Mouse (Mus musculus): ENCODE results near the gene Ccdc187. TPM values are rescaled to one million over a fixed set of nuclear protein-coding genes. Genes with fewer than 3 reads are reported as not detected.

The Ccdc187 gene
- total RNA-seq, 1 experiment: 0.18 TPM

DNA sequence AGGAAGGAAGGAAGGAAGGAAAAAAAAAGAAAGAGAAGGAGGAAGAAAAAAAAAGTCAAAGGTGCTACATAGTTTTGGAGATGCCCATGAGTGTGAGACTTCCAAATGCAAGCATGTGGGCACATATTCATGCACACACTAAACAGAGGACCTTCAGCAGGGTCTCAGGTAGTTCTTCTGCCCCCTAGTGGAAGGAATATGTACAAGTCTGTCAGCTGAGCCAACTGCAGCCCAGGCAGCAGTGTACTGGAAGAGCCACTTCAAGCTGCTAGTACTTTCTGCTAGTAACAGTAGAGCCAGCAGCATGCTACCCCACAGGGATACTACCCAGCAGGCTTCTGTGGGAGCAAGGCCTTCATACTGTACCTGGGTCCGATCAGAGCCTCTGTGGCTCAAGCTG lies 66.6 kb downstream of the Ccdc187 start:
- in situ Hi-C loops (cut with MboI; ENCODE audit: low sequenced_read_pairs in 2 of 2, unreplicated experiment in 2 of 2): no loop called here
- H3K4me1 ChIP-seq (ENCODE audit: control insufficient read depth in 2 of 2, insufficient read depth in 2 of 2, low read length in 2 of 2, poor library complexity in 1 of 2): 0 out of 4 replicates have a peak, but pooled peaks cover 0 to 2% of the 10 kb centered on the region in 2 experiments

DNA sequence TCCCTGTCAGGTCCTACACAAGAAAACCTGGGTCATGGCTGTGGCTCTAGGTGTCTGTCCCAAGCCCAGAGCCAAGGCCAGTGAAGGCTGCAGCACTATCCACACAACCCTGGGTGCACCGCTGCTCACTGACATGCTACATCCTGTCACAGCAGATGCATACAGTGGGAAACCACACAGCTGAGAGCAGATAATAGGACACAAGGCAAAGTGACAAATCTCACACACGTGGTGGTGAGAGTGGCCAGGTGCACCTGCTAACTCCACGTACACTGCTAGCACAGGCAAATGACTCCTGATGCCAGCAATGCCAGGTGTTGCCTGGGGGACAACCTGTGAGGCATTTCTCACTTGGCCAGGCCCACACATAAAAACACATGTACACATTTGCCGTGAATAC lies 69.1 kb downstream of the Ccdc187 start:
- H3K9me3 ChIP-seq (ENCODE audit: control insufficient read depth, insufficient read depth, low read depth, low read length): no peaks in the 10 kb centered on the region
- TF ChIP-seq HCFC1 (IDR thresholded peaks at IDR 0.05; ENCODE audit: borderline replicate concordance, insufficient read depth, low read length) (no peak), ZC3H11A (IDR thresholded peaks at IDR 0.05; ENCODE audit: borderline replicate concordance, low read depth, low read length) (no peak), ZNF384 (IDR thresholded peaks at IDR 0.05; ENCODE audit: low read depth, low read length) (no peak), CHD2 (IDR thresholded peaks at IDR 0.05; ENCODE audit: low read depth, low read length) (no peak), MAFK (IDR thresholded peaks at IDR 0.05; ENCODE audit: insufficient read depth, low read depth, low read length) (no peak)
- in situ Hi-C loops (cut with MboI; ENCODE audit: low sequenced_read_pairs in 2 of 2, unreplicated experiment in 2 of 2): no loop called here

More for the DNA sequence above, 66.6 kb downstream of the Ccdc187 start:
- no peak overlapping the region for H3K4me3 ChIP-seq (ENCODE audit: insufficient read depth in 1 of 2, low read depth in 1 of 2, low read length in 2 of 2, poor library complexity in 1 of 2, severe bottlenecking in 1 of 2)
- H3K9me3 ChIP-seq (ENCODE audit: control insufficient read depth, insufficient read depth, low read depth, low read length): no peaks in the 10 kb centered on the region
- no peak overlapping the region for H3K27ac ChIP-seq (ENCODE audit: insufficient read depth, low read depth, low read length, poor library complexity, severe bottlenecking)
- H3K9ac ChIP-seq (ENCODE audit: insufficient read depth, low read depth, low read length, poor library complexity, severe bottlenecking): no peak overlapping the region
- DNase-seq (ENCODE audit: low read depth, low spot score): peak; percentile 50
- peaks cover 8% of the 10 kb centered on the region; the same call in 1 of the 2 replicates for H3K36me3 ChIP-seq (ENCODE audit: control insufficient read depth, insufficient read depth, low read length, poor library complexity, severe bottlenecking)
- TF ChIP-seq ZNF384 (IDR thresholded peaks at IDR 0.05; ENCODE audit: low read depth, low read length) (peak; percentile 35; the same call in 1 of the 2 replicates), ZC3H11A (IDR thresholded peaks at IDR 0.05; ENCODE audit: borderline replicate concordance, low read depth, low read length) (peak; percentile 28; the same call in 1 of the 2 replicates), HCFC1 (IDR thresholded peaks at IDR 0.05; ENCODE audit: borderline replicate concordance, insufficient read depth, low read length) (no peak), MAFK (IDR thresholded peaks at IDR 0.05; ENCODE audit: insufficient read depth, low read depth, low read length) (no peak), CHD2 (IDR thresholded peaks at IDR 0.05; ENCODE audit: low read depth, low read length) (no peak)

DNA sequence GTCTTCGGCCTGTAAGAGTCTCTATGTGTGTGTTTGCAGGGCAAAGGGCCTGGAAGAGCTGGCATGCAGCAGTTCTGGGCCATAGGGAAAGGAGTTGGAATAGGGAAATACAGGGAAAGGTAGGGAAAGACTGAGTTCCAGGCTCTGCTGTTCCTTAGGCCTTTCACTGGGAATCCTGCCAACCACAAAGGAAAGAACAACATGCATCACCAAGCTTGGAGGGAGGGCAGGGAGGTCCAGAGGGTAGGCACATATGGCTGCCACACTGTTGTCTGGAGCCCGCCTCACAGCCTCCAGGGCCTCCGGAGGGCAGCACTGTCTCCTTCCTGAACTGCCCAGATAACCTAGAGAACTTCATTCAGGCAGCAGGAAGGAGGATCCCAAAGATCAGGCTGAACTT lies 70.4 kb downstream of the Ccdc187 start:
- Histone ChIP-seq H3K9me3 (ENCODE audit: control insufficient read depth, insufficient read depth, low read depth, low read length) (no peaks in the 10 kb centered on the region), H3K27ac (ENCODE audit: insufficient read depth, low read depth, low read length, poor library complexity, severe bottlenecking) (no peak overlapping the region), H3K36me3 (ENCODE audit: control insufficient read depth, insufficient read depth, low read length, poor library complexity, severe bottlenecking) (peaks cover 27% of the 10 kb centered on the region; the same call in 1 of the 2 replicates), H3K9ac (ENCODE audit: insufficient read depth, low read depth, low read length, poor library complexity, severe bottlenecking) (no peak overlapping the region), H3K4me3 (ENCODE audit: insufficient read depth in 1 of 2, low read depth in 1 of 2, low read length in 2 of 2, poor library complexity in 1 of 2, severe bottlenecking in 1 of 2) (no peak overlapping the region), H3K4me1 (ENCODE audit: control insufficient read depth in 2 of 2, insufficient read depth in 2 of 2, low read length in 2 of 2, poor library complexity in 1 of 2) (no peaks in the 10 kb centered on the region)
- DNase-seq (ENCODE audit: low read depth, low spot score): no peak
- TF ChIP-seq ZC3H11A (IDR thresholded peaks at IDR 0.05; ENCODE audit: borderline replicate concordance, low read depth, low read length) (no peak), HCFC1 (IDR thresholded peaks at IDR 0.05; ENCODE audit: borderline replicate concordance, insufficient read depth, low read length) (no peak), MAFK (IDR thresholded peaks at IDR 0.05; ENCODE audit: insufficient read depth, low read depth, low read length) (no peak), CHD2 (IDR thresholded peaks at IDR 0.05; ENCODE audit: low read depth, low read length) (no peak), ZNF384 (IDR thresholded peaks at IDR 0.05; ENCODE audit: low read depth, low read length) (no peak)
- in situ Hi-C loops (cut with MboI; ENCODE audit: low sequenced_read_pairs in 2 of 2, unreplicated experiment in 2 of 2): no loop called here

More for the DNA sequence above, 69.1 kb downstream of the Ccdc187 start:
- H3K27ac ChIP-seq (ENCODE audit: insufficient read depth, low read depth, low read length, poor library complexity, severe bottlenecking): no peak overlapping the region
- peaks cover 23% of the 10 kb centered on the region; the same call in 1 of the 2 replicates for H3K36me3 ChIP-seq (ENCODE audit: control insufficient read depth, insufficient read depth, low read length, poor library complexity, severe bottlenecking)
- no peaks in the 10 kb centered on the region for H3K4me1 ChIP-seq (ENCODE audit: control insufficient read depth in 2 of 2, insufficient read depth in 2 of 2, low read length in 2 of 2, poor library complexity in 1 of 2)
- no peak for DNase-seq (ENCODE audit: low read depth, low spot score)
- no peak overlapping the region for H3K9ac ChIP-seq (ENCODE audit: insufficient read depth, low read depth, low read length, poor library complexity, severe bottlenecking)
- H3K4me3 ChIP-seq (ENCODE audit: insufficient read depth in 1 of 2, low read depth in 1 of 2, low read length in 2 of 2, poor library complexity in 1 of 2, severe bottlenecking in 1 of 2): no peak overlapping the region

DNA sequence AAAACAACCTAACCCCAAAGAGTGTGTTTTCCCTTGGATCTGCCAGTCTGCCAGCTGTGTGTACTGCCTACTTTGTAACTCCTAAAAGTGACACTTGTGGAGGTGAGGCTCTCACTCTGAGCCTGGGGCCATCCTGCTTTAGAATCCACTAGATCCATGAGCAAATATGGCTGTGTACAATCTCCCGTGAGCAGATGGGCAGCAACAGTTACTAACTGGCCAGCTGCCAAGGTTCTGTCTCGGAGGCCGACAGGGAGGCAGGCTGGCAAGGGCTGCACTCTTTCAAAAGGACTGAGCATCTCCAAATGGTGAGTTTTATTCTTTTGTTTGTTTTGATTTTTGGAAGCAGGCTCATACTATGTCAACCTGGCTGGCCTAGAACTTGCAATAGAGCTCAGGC lies 79.8 kb downstream of the Ccdc187 start:
- Histone ChIP-seq H3K9ac (ENCODE audit: insufficient read depth, low read depth, low read length, poor library complexity, severe bottlenecking) (no peak overlapping the region), H3K4me3 (ENCODE audit: insufficient read depth in 1 of 2, low read depth in 1 of 2, low read length in 2 of 2, poor library complexity in 1 of 2, severe bottlenecking in 1 of 2) (no peak overlapping the region), H3K27ac (ENCODE audit: insufficient read depth, low read depth, low read length, poor library complexity, severe bottlenecking) (no peak overlapping the region), H3K9me3 (ENCODE audit: control insufficient read depth, insufficient read depth, low read depth, low read length) (no peaks in the 10 kb centered on the region), H3K36me3 (ENCODE audit: control insufficient read depth, insufficient read depth, low read length, poor library complexity, severe bottlenecking) (peaks cover 40% of the 10 kb centered on the region), H3K4me1 (ENCODE audit: control insufficient read depth in 2 of 2, insufficient read depth in 2 of 2, low read length in 2 of 2, poor library complexity in 1 of 2) (no peaks in the 10 kb centered on the region)
- no peak for TF ChIP-seq CHD2 (IDR thresholded peaks at IDR 0.05; ENCODE audit: low read depth, low read length)
- no peak for DNase-seq (ENCODE audit: low read depth, low spot score)
- in situ Hi-C loops (cut with MboI; ENCODE audit: low sequenced_read_pairs in 2 of 2, unreplicated experiment in 2 of 2): no loop called here

DNA sequence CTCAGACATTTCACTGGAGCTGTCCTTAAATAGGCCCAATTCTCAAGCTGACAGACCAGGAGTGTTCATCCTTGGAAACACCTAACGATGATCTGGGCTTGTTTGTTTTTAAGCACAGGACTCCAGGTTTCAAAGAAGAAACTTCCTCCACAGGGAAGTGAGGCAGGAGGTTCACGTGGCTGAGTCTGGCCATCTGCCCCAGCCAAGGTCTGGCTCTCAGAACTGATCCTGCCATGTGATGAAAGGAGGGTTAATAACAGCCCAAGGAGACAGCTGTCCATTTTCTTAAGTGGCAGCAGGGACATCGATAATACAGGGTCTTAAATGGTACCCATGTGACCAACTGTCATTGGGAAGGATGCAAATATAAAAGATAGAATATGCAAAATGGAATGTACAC lies 84.8 kb downstream of the Ccdc187 start:
- no peak for DNase-seq (ENCODE audit: low read depth, low spot score)
- no peaks in the 10 kb centered on the region for H3K4me1 ChIP-seq (ENCODE audit: control insufficient read depth in 2 of 2, insufficient read depth in 2 of 2, low read length in 2 of 2, poor library complexity in 1 of 2)
- H3K9me3 ChIP-seq (ENCODE audit: control insufficient read depth, insufficient read depth, low read depth, low read length): no peaks in the 10 kb centered on the region
- no peak for TF ChIP-seq ZC3H11A (IDR thresholded peaks at IDR 0.05; ENCODE audit: borderline replicate concordance, low read depth, low read length)
- no peak for TF ChIP-seq HCFC1 (IDR thresholded peaks at IDR 0.05; ENCODE audit: borderline replicate concordance, insufficient read depth, low read length)
- no peak for TF ChIP-seq CHD2 (IDR thresholded peaks at IDR 0.05; ENCODE audit: low read depth, low read length)
- TF ChIP-seq ZNF384 (IDR thresholded peaks at IDR 0.05; ENCODE audit: low read depth, low read length): no peak
- no peak for TF ChIP-seq MAFK (IDR thresholded peaks at IDR 0.05; ENCODE audit: insufficient read depth, low read depth, low read length)
- in situ Hi-C loops (cut with MboI; ENCODE audit: low sequenced_read_pairs in 2 of 2, unreplicated experiment in 2 of 2): no loop called here
- no peak overlapping the region for H3K27ac ChIP-seq (ENCODE audit: insufficient read depth, low read depth, low read length, poor library complexity, severe bottlenecking)
- H3K4me3 ChIP-seq (ENCODE audit: insufficient read depth in 1 of 2, low read depth in 1 of 2, low read length in 2 of 2, poor library complexity in 1 of 2, severe bottlenecking in 1 of 2): no peak overlapping the region
- peaks cover 25% of the 10 kb centered on the region for H3K36me3 ChIP-seq (ENCODE audit: control insufficient read depth, insufficient read depth, low read length, poor library complexity, severe bottlenecking)
- no peak overlapping the region for H3K9ac ChIP-seq (ENCODE audit: insufficient read depth, low read depth, low read length, poor library complexity, severe bottlenecking)
